Mouse (Mus musculus) hindbrain, embryonic 14.5 days (tissue): ENCODE results near the gene Cdon. TPM values are rescaled to one million over a fixed set of nuclear protein-coding genes. Genes with fewer than 3 reads are reported as not detected.
"Not testable (repeated sequence)": the region's sequence is repeated elsewhere in the genome, so short reads cannot be mapped to it uniquely, and the experiment has no call there.

ENCODE experiments used
- ATAC-seq: fragments of 200-750 bp; cut with Nextera tagmentation; 2 replicates; pipeline ENCODE4 v1.8.0; 2017; ENCODE audit warnings: moderate number of reproducible peaks, mild to moderate bottlenecking, moderate TSS enrichment, moderate library complexity; ENCODE audit not compliant: low FRiP score
- DNase-seq: peaks from one replicate; pipeline ENCODE4 v3.0.0-alpha.2; 2015; ENCODE audit warnings: low spot score
- H3K27ac ChIP-seq: fragments of 300-500 bp; sonication (generic); 2 replicates; pipeline ENCODE4 v1.5.1; 2014; ENCODE audit warnings: mild to moderate bottlenecking, moderate library complexity
- H3K27me3 ChIP-seq: fragments of 300-500 bp; sonication (generic); 2 replicates; pipeline ENCODE4 v1.6.1; 2014; ENCODE audit warnings: mild to moderate bottlenecking, low read length, mixed read lengths; ENCODE audit not compliant: control insufficient read depth, insufficient read depth
- H3K36me3 ChIP-seq: fragments of 300-500 bp; sonication (generic); replicated peaks from 2 replicates; pipeline ENCODE4 v1.6.1; 2014; ENCODE audit not compliant: control insufficient read depth, insufficient read depth
- H3K4me1 ChIP-seq: fragments of 300-500 bp; sonication (generic); replicated peaks from 2 replicates; pipeline ENCODE4 v1.6.1; 2014; ENCODE audit warnings: antibody characterized with exemption, low read length, mixed read lengths; ENCODE audit not compliant: control insufficient read depth, insufficient read depth
- H3K4me2 ChIP-seq: fragments of 300-500 bp; sonication (generic); replicated peaks from 2 replicates; pipeline ENCODE4 v1.6.1; 2014; ENCODE audit warnings: mild to moderate bottlenecking, moderate library complexity
- H3K4me3 ChIP-seq: fragments of 300-500 bp; sonication (generic); replicated peaks from 2 replicates; pipeline ENCODE4 v1.5.1; 2014; ENCODE audit warnings: mild to moderate bottlenecking, low read length
- H3K9ac ChIP-seq: fragments of 300-500 bp; sonication (generic); 2 replicates; pipeline ENCODE4 v1.6.1; 2014
- H3K9me3 ChIP-seq: fragments of 300-500 bp; sonication (generic); 2 replicates; pipeline ENCODE4 v1.6.1; 2016; ENCODE audit warnings: low read length; ENCODE audit not compliant: control insufficient read depth
- whole genome bisulfite sequencing: fragments of 180-500 bp; shearing (Covaris S2); extraction: QIAGEN DNeasy Blood & Tissue Kit; methylation state at CpG from one replicate; pipeline ENCODE4 v1.1.7; 2014; 5-methylcytosine and 5-hydroxymethylcytosine counted together
- polyA plus RNA-seq: library from polyadenylated mRNA; unstranded; fragments of >200 nt; fragmentation: Nextera tagmentation; extraction: Ambion mirVana; gene quantifications from 2 replicates; pipeline ENCODE4 v1.2.1, GENCODE M21; 2014

The Cdon gene
- polyA plus RNA-seq, 1 experiment from 2014 or later, result 5.0 TPM

GRCm38 (mm10) chr9:35431396-35431795 is 10.5 kb downstream of the Cdon start:
- no peaks in the 10 kb centered on the region for H3K9me3 ChIP-seq
- DNase-seq, result no peak
- no peak overlapping the region for H3K4me3 ChIP-seq
- ATAC-seq, result no peak
- H3K4me2 ChIP-seq, result no peak overlapping the region
- H3K36me3 ChIP-seq, result no peaks in the 10 kb centered on the region
- peaks cover 32% of the 10 kb centered on the region for H3K4me1 ChIP-seq
- H3K9ac ChIP-seq, result no peak overlapping the region
- H3K27me3 ChIP-seq, result no peaks in the 10 kb centered on the region
- WGBS, result 72% methylated on average over 6 of the region's 6 CpGs
- no peak overlapping the region for H3K27ac ChIP-seq

- not testable (repeated sequence) for H3K4me2 ChIP-seq, H3K9me3 ChIP-seq, H3K27ac ChIP-seq, H3K4me3 ChIP-seq, H3K9ac ChIP-seq, DNase-seq, H3K36me3 ChIP-seq, H3K27me3 ChIP-seq
- peaks cover 30% of the 10 kb centered on the region for H3K4me1 ChIP-seq
- 28% methylated on average over 2 of the region's 3 CpGs for WGBS
- ATAC-seq, result peak; percentile 54; the same call in 1 of the 2 replicates
These were observed 11.9 kb downstream of the Cdon start for GRCm38 (mm10) chr9:35432717-35433297.

GRCm38 (mm10) chr9:35434340-35434739 is 13.4 kb downstream of the Cdon start:
- Histone ChIP-seq H3K4me3 (no peak overlapping the region), H3K4me2 (no peak overlapping the region), H3K9ac (no peak overlapping the region), H3K4me1 (peaks cover 30% of the 10 kb centered on the region), H3K9me3 (no peaks in the 10 kb centered on the region), H3K27me3 (no peaks in the 10 kb centered on the region), H3K27ac (no peak overlapping the region), H3K36me3 (no peaks in the 10 kb centered on the region)
- DNase-seq (no peak), ATAC-seq (no peak)
- 20% methylated on average over 3 of the region's 3 CpGs for WGBS

- Histone ChIP-seq H3K9ac (no peak overlapping the region), H3K27me3 (no peaks in the 10 kb centered on the region), H3K27ac (no peak overlapping the region), H3K36me3 (no peaks in the 10 kb centered on the region), H3K4me1 (peaks cover 27% of the 10 kb centered on the region), H3K4me3 (no peak overlapping the region), H3K4me2 (no peak overlapping the region; the same call in 1 of the 2 replicates), H3K9me3 (no peaks in the 10 kb centered on the region)
- WGBS, result 26% methylated on average over 9 of the region's 9 CpGs
- ATAC-seq, result 0 out of 2 replicates have a peak, but pooled peaks have one; percentile 18
- DNase-seq, result no peak
These were observed 14.6 kb downstream of the Cdon start for GRCm38 (mm10) chr9:35435565-35435964.

GRCm38 (mm10) chr9:35438286-35439061 is 17.5 kb downstream of the Cdon start:
- WGBS, result 87% methylated on average over 8 of the region's 8 CpGs
- DNase-seq (no peak), ATAC-seq (no peak)
- H3K9ac ChIP-seq, result no peak overlapping the region
- H3K27me3 ChIP-seq, result no peaks in the 10 kb centered on the region
- H3K4me2 ChIP-seq, result no peak overlapping the region
- H3K27ac ChIP-seq, result no peak overlapping the region
- H3K4me3 ChIP-seq, result no peak overlapping the region
- no peaks in the 10 kb centered on the region for H3K36me3 ChIP-seq
- H3K9me3 ChIP-seq, result no peaks in the 10 kb centered on the region
- H3K4me1 ChIP-seq, result peaks cover 36% of the 10 kb centered on the region

GRCm38 (mm10) chr9:35439062-35439442 is 18.1 kb downstream of the Cdon start:
- Histone ChIP-seq H3K36me3 (no peaks in the 10 kb centered on the region), H3K9ac (no peak overlapping the region), H3K4me2 (no peak overlapping the region), H3K4me1 (peaks cover 41% of the 10 kb centered on the region), H3K27ac (no peak overlapping the region; the same call in 1 of the 2 replicates), H3K27me3 (no peaks in the 10 kb centered on the region), H3K9me3 (no peaks in the 10 kb centered on the region), H3K4me3 (no peak overlapping the region)
- no peak for DNase-seq
- 68% methylated on average over 6 of the region's 6 CpGs for WGBS
- ATAC-seq, result no peak

- Histone ChIP-seq H3K4me3 (no peak overlapping the region), H3K9me3 (no peaks in the 10 kb centered on the region), H3K27me3 (no peaks in the 10 kb centered on the region), H3K27ac (no peak overlapping the region), H3K36me3 (no peaks in the 10 kb centered on the region), H3K4me1 (peaks cover 39% of the 10 kb centered on the region), H3K9ac (no peak overlapping the region), H3K4me2 (no peak overlapping the region)
- DNase-seq (no peak), ATAC-seq (no peak)
These were observed 18.8 kb downstream of the Cdon start for GRCm38 (mm10) chr9:35439754-35440153.

GRCm38 (mm10) chr9:35442476-35442875 is 21.5 kb downstream of the Cdon start:
- Histone ChIP-seq H3K27ac (no peak overlapping the region), H3K4me2 (no peak overlapping the region), H3K4me3 (no peak overlapping the region), H3K9me3 (no peaks in the 10 kb centered on the region), H3K9ac (no peak overlapping the region), H3K36me3 (no peaks in the 10 kb centered on the region), H3K4me1 (peaks cover 22% of the 10 kb centered on the region), H3K27me3 (no peaks in the 10 kb centered on the region)
- no peak for ATAC-seq
- WGBS, result 15% methylated on average over 5 of the region's 5 CpGs
- no peak for DNase-seq

- Histone ChIP-seq H3K36me3 (no peaks in the 10 kb centered on the region), H3K4me1 (peaks cover 22% of the 10 kb centered on the region), H3K27ac (no peak overlapping the region), H3K27me3 (no peaks in the 10 kb centered on the region), H3K4me2 (no peak overlapping the region), H3K9me3 (no peaks in the 10 kb centered on the region), H3K4me3 (no peak overlapping the region), H3K9ac (no peak overlapping the region)
- DNase-seq (no peak), ATAC-seq (no peak; the same call in 1 of the 2 replicates)
- 37% methylated on average over 13 of the region's 13 CpGs for WGBS
These were observed 22.9 kb downstream of the Cdon start for GRCm38 (mm10) chr9:35443618-35444511.
